Mouse (Mus musculus): Measurements from ENCODE around the gene Maoa.

Gene Maoa

GRCm38 (mm10) chrX:16619034-16619929, at the start of gene Maoa:
Gene Maoa (plus strand): TSS chrX:16619698.
- DNase-seq (ENCODE audit: low read depth) = peak; percentile 50

GRCm38 (mm10) chrX:16618225-16619033, 1.1 kb upstream of the Maoa start:
- peak; percentile 93 for DNase-seq (ENCODE audit: low read depth)

- DNase-seq (ENCODE audit: low read depth) = no peak
These were observed 37.0 kb downstream of the Maoa start for GRCm38 (mm10) chrX:16656511-16656910.

- no peak for DNase-seq (ENCODE audit: low read depth)
These were observed 86.6 kb downstream of the Maoa start for GRCm38 (mm10) chrX:16706094-16706493.

GRCm38 (mm10) chrX:16714033-16714432, 94.5 kb downstream of the Maoa start:
- no peak for DNase-seq (ENCODE audit: low read depth)

Measured in naive thymus-derived CD4-positive, alpha-beta T cell, adult 2 months (primary cell).